8 mouse cellular contexts compared by ENCODE assay signal in the genomic region with DNA sequence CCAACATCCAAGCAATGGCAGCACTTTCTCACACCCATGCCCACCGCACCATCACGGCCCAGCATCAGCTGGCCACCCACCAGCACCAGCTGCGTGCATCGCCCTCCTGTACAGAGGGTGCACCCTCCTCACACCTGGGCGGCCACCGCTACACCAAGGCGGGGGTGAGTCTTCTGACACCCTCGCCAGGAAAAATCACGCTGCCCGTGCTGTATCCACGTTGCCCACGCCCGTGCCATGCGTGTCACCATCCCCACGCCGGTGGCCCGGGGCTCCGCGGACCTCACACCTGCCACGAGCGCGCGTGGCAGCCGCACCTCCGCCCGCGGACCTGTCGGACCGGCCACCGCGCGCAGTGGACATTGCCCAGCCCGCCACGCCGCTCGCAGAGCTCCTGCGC. TPM values are rescaled to one million over a fixed set of nuclear protein-coding genes. Genes with fewer than 3 reads are reported as not detected.
DNase-seq lines count a peak whose midpoint lies in the region; ATAC-seq and TF ChIP-seq lines count a peak whose summit lies in the region.

No protein-coding gene starts in this region.

- ATAC-seq in heart, postnatal 0 days (ENCODE audit: insufficient read depth, low read depth), result no peak; the same call in 1 of the 2 replicates
- ATAC-seq in midbrain, embryonic 11.5 days (ENCODE audit: low FRiP score), result peak; percentile 72
- ATAC-seq in megakaryocyte-erythroid progenitor cell, adult 5-6 weeks (replicated peaks; ENCODE audit: low FRiP score, low TSS enrichment, poor library complexity, severe bottlenecking), result no peak

- no peak for DNase-seq in kidney, adult 2 months
- no peak for DNase-seq in kidney, adult 18-20 months
- no peak for DNase-seq in heart, postnatal 0 days (ENCODE audit: low spot score)
- DNase-seq in midbrain, embryonic 11.5 days (ENCODE audit: low spot score, missing footprints), result no peak
- DNase-seq in urinary bladder, postnatal 4 days (ENCODE audit: low spot score in 2 of 2), result no peak
- no peak for DNase-seq in gastrocnemius, postnatal 36 days

- no peaks in the 10 kb centered on the region for H3K36me3 ChIP-seq in kidney, adult 2 months (ENCODE audit: control insufficient read depth, insufficient read depth, low read length)
- H3K36me3 ChIP-seq in heart, postnatal 0 days (replicated peaks; ENCODE audit: control insufficient read depth, insufficient read depth, low read length), result no peaks in the 10 kb centered on the region
- no peaks in the 10 kb centered on the region for H3K36me3 ChIP-seq in midbrain, embryonic 11.5 days (ENCODE audit: control insufficient read depth, insufficient read depth, low read length)

- WGBS in kidney, adult 2 months, result 6% methylated on average over 37 of the region's 37 CpGs
- 9% methylated on average over 36 of the region's 37 CpGs for WGBS in heart, postnatal 0 days
- 8% methylated on average over 37 of the region's 37 CpGs for WGBS in midbrain, embryonic 11.5 days

- H3K4me2 ChIP-seq in heart, postnatal 0 days (ENCODE audit: low read depth, low read length), result peak overlapping the region; percentile 87
- H3K4me2 ChIP-seq in midbrain, embryonic 11.5 days, result peak overlapping the region; percentile 96

- no peaks in the 10 kb centered on the region for H3K4me1 ChIP-seq in kidney, adult 2 months (ENCODE audit: control insufficient read depth, insufficient read depth, low read length)
- peaks cover 11% of the 10 kb centered on the region for H3K4me1 ChIP-seq in bone marrow macrophage, adult 2 months (ENCODE audit: control insufficient read depth, insufficient read depth, low read length)
- 0 out of 2 replicates have a peak, but pooled peaks cover 4% of the 10 kb centered on the region for H3K4me1 ChIP-seq in heart, postnatal 0 days (ENCODE audit: control insufficient read depth, insufficient read depth)
- peaks cover 3% of the 10 kb centered on the region for H3K4me1 ChIP-seq in midbrain, embryonic 11.5 days (ENCODE audit: control insufficient read depth, insufficient read depth, low read length)

- no peak for TF ChIP-seq POLR2A in kidney, adult 2 months (IDR thresholded peaks at IDR 0.05; ENCODE audit: low read depth, low read length)
- TF ChIP-seq POLR2A in bone marrow macrophage, adult 2 months (IDR thresholded peaks at IDR 0.05; ENCODE audit: borderline replicate concordance, low read depth, low read length), result no peak

- no peak for TF ChIP-seq CTCF in kidney, adult 2 months (conservative IDR thresholded peaks at IDR 0.05; ENCODE audit: insufficient read depth, insufficient read length, low read depth, low read length)
- no peak for TF ChIP-seq CTCF in bone marrow macrophage, adult 2 months (IDR thresholded peaks at IDR 0.05; ENCODE audit: low read depth, low read length)
- TF ChIP-seq CTCF in heart, postnatal 0 days (IDR thresholded peaks at IDR 0.05; ENCODE audit: low read depth), result no peak

- H3K9me3 ChIP-seq in heart, postnatal 0 days (replicated peaks; ENCODE audit: control insufficient read depth, low read length), result no peaks in the 10 kb centered on the region
- H3K9me3 ChIP-seq in midbrain, embryonic 11.5 days (ENCODE audit: control insufficient read depth, low read length), result no peaks in the 10 kb centered on the region

- H3K27me3 ChIP-seq in kidney, adult 2 months (replicated peaks; ENCODE audit: control insufficient read depth, insufficient read depth, low read length), result no peaks in the 10 kb centered on the region
- H3K27me3 ChIP-seq in heart, postnatal 0 days (ENCODE audit: control insufficient read depth, insufficient read depth, low read length), result peaks cover 35% of the 10 kb centered on the region
- H3K27me3 ChIP-seq in midbrain, embryonic 11.5 days (ENCODE audit: control insufficient read depth, insufficient read depth, low read length), result no peaks in the 10 kb centered on the region; the same call in 1 of the 2 replicates

- H3K27ac ChIP-seq in kidney, adult 2 months (ENCODE audit: insufficient read depth, low read depth, low read length), result no peak overlapping the region
- H3K27ac ChIP-seq in bone marrow macrophage, adult 2 months (ENCODE audit: insufficient read depth, low read depth, low read length), result no peak overlapping the region
- H3K27ac ChIP-seq in heart, postnatal 0 days (ENCODE audit: low read depth), result no peak overlapping the region
- H3K27ac ChIP-seq in midbrain, embryonic 11.5 days (ENCODE audit: low read depth, low read length), result no peak overlapping the region

- intact Hi-C loops in gastrocnemius, postnatal 36 days (cut with DNase I), result loop anchor here (2.0 kb wide), 2 partner anchors 38 to 48 kb away; no protein-coding TSS in a partner anchor

- peak overlapping the region; percentile 50 for H3K9ac ChIP-seq in heart, postnatal 0 days (replicated peaks; ENCODE audit: low read depth, low read length)
- H3K9ac ChIP-seq in midbrain, embryonic 11.5 days (ENCODE audit: low read length), result peak overlapping the region; percentile 85

- no peak for TF ChIP-seq EP300 in heart, postnatal 0 days (IDR thresholded peaks at IDR 0.05; ENCODE audit: low read depth)

- H3K4me3 ChIP-seq in kidney, adult 2 months (ENCODE audit: insufficient read depth, low read depth, low read length), result peak overlapping the region; percentile 54
- peak overlapping the region; percentile 66 for H3K4me3 ChIP-seq in bone marrow macrophage, adult 2 months (ENCODE audit: insufficient read depth, low read length)
- peak overlapping the region; percentile 66 for H3K4me3 ChIP-seq in heart, postnatal 0 days (ENCODE audit: low read depth, low read length)
- peak overlapping the region; percentile 68 for H3K4me3 ChIP-seq in midbrain, embryonic 11.5 days (ENCODE audit: low read depth, low read length)

RNA-seq across cellular contexts. Expression of gene Dagla, which starts 0.3 kb away (rescaled TPM):
- 7.0 and 8.2 TPM in 2 replicates for polyA plus RNA-seq in kidney, adult 2 months (2012; rRNA removed)
- polyA plus RNA-seq in bone marrow macrophage, adult 2 months (2012; ENCODE audit: insufficient read depth, insufficient read length, missing spikeins), result 2.8 and 3.2 TPM in 2 replicates
- total RNA-seq in heart, postnatal 0 days (2014; rRNA removed; ENCODE audit: low replicate concordance), result 0.92 and 1.4 TPM in 2 replicates
- 0.52 and 0.60 TPM in 2 replicates for polyA plus RNA-seq in heart, postnatal 0 days (2015; fragmentation: Nextera tagmentation; extraction: Ambion mirVana)
- polyA plus RNA-seq in midbrain, embryonic 11.5 days (2014; fragmentation: Nextera tagmentation; extraction: Ambion mirVana), result 1.2 and 1.3 TPM in 2 replicates
- total RNA-seq in megakaryocyte-erythroid progenitor cell, adult 5-6 weeks (2014; fragmentation: Nextera tagmentation), result not detected in 2 replicates
- not detected in 2 replicates for total RNA-seq in megakaryocyte-erythroid progenitor cell, adult 5-6 weeks (2017)
- total RNA-seq in gastrocnemius, postnatal 36 days (2021), result 1 to 10 TPM; 6.9 to 8.9 TPM
